Mouse (Mus musculus): ENCODE measurements around the gene Grsf1. TPM values are rescaled to one million over a fixed set of nuclear protein-coding genes. Genes with fewer than 3 reads are reported as not detected.

Gene Grsf1
- polyA plus RNA-seq, 1 experiment: 15.9 TPM

DNA sequence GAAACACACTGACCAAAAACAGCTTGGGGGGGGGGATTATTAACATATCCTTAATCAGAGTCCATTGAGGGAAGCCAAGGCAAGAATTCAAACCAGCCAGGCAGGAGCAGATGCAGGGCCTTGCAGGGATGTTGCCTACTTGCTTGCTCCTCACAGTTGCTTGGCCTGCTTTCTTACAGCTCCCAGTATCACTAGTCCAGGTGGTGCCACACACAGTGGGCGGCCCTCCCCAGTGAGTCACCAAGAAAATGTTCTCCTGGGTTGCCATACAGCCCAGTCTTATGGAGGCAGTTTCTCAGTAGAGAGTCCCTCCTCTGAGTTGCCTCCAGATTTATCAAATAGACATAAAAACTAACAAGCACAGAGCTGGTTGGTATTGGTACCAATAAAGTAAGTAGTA lies 61.8 kb downstream of the Grsf1 start:
- Histone ChIP-seq H3K36me3 (replicated peaks; ENCODE audit: low read length) (peaks cover 46% of the 10 kb centered on the region), H3K9me3 (no peaks in the 10 kb centered on the region), H3K4me1 (peaks cover 5% of the 10 kb centered on the region), H3K27me3 (replicated peaks) (no peaks in the 10 kb centered on the region), H3K4me3 (replicated peaks) (no peak overlapping the region)
- no peak for TF ChIP-seq GATA1 (IDR thresholded peaks at IDR 0.05; ENCODE audit: borderline replicate concordance, low read length)
- no peak for TF ChIP-seq FLI1 (IDR thresholded peaks at IDR 0.05; ENCODE audit: low read length)

Other genes with a start within 250 kb of the Grsf1 start
- not detected in 2 replicates for gene Ambn, start 220.2 kb downstream of the Grsf1 start, polyA plus RNA-seq (2012; ENCODE audit: insufficient read depth, low replicate concordance)
- not detected in 2 replicates for gene Enam, start 188.2 kb downstream of the Grsf1 start, polyA plus RNA-seq (2012; ENCODE audit: insufficient read depth, low replicate concordance)
- gene Jchain, start 148.3 kb downstream of the Grsf1 start, polyA plus RNA-seq (2012; ENCODE audit: insufficient read depth, low replicate concordance): not detected in 2 replicates
- 6.4 and 54.3 TPM in 2 replicates for gene Utp3, start 121.7 kb downstream of the Grsf1 start, polyA plus RNA-seq (2012; ENCODE audit: insufficient read depth, low replicate concordance)
- gene Rufy3, start 111.1 kb downstream of the Grsf1 start, polyA plus RNA-seq (2012; ENCODE audit: insufficient read depth, low replicate concordance): 3.1 and 3.2 TPM in 2 replicates
- 20.8 and 22.0 TPM in 2 replicates for gene Mob1b, start 44.7 kb upstream of the Grsf1 start, polyA plus RNA-seq (2012; ENCODE audit: insufficient read depth, low replicate concordance)
- gene Dck, start 88.8 kb upstream of the Grsf1 start, polyA plus RNA-seq (2012; ENCODE audit: insufficient read depth, low replicate concordance): 1.5 and 2.0 TPM in 2 replicates
- gene Slc4a4, start 210.6 kb upstream of the Grsf1 start, polyA plus RNA-seq (2012; ENCODE audit: insufficient read depth, low replicate concordance): not detected in 2 replicates

Measured in megakaryocyte, embryonic 14.5 days (primary cell).